Mouse (Mus musculus): ENCODE measurements around the gene Myo9a.

DNA sequence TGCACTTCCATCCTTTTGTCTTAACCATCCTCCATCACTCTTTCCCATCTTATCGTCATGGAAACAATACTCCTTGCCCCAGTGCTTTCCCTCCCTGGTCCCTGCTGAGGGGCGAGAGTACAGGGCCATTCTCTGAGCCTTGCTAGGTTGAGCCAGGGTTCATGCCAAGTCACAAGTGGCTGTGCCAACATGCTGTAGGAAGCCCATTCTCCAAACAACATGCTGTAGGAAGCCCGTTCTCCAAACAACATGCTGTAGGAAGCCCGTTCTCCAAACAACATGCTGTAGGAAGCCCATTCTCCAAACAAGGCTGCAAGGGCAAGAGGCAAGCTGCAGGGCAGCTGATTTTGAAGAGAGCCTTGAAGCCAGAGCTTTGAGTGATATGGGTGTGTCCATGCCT lies 32.5 kb upstream of the Myo9a start:
- TF ChIP-seq HCFC1 (IDR thresholded peaks at IDR 0.05; ENCODE audit: borderline replicate concordance, insufficient read depth, low read length) (no peak), CHD2 (IDR thresholded peaks at IDR 0.05; ENCODE audit: low read depth, low read length) (no peak)
